Mouse (Mus musculus): ENCODE measurements at regions not wholly inside any gene's neighbourhood (a gene's known extent, or its start where the extent isn't known, plus 50 kb on each side); places are given as distances from the start of the nearest gene placed in this dataset.

- H3K9me3 ChIP-seq (ENCODE audit: control insufficient read depth, low read length): no peaks in the 10 kb centered on the region
- H3K36me3 ChIP-seq (ENCODE audit: control insufficient read depth, insufficient read depth, low read length): no peaks in the 10 kb centered on the region
- H3K9ac ChIP-seq (replicated peaks; ENCODE audit: low read depth, low read length): no peak overlapping the region
- no peak for ATAC-seq (ENCODE audit: low read depth)
- no peak overlapping the region for H3K4me2 ChIP-seq (ENCODE audit: low read depth, low read length)
- whole genome bisulfite sequencing: 70% methylated on average over 10 of the region's 10 CpGs
- no peak overlapping the region for H3K4me3 ChIP-seq (ENCODE audit: low read depth, low read length)
- no peaks in the 10 kb centered on the region for H3K27me3 ChIP-seq (ENCODE audit: control insufficient read depth, insufficient read depth, low read length)
- H3K27ac ChIP-seq (ENCODE audit: low read depth, low read length): no peak overlapping the region
- no peaks in the 10 kb centered on the region for H3K4me1 ChIP-seq (ENCODE audit: control insufficient read depth, insufficient read depth, low read length)
These were observed 83.3 kb upstream of the Smim23 start for GRCm38 (mm10) chr11:32907520-32908233.

GRCm38 (mm10) chr11:32903970-32904369 is 79.6 kb upstream of the Smim23 start:
- H3K4me2 ChIP-seq (ENCODE audit: low read depth, low read length): no peak overlapping the region
- H3K9me3 ChIP-seq (ENCODE audit: control insufficient read depth, low read length): no peaks in the 10 kb centered on the region
- H3K4me1 ChIP-seq (ENCODE audit: control insufficient read depth, insufficient read depth, low read length): no peaks in the 10 kb centered on the region
- no peaks in the 10 kb centered on the region for H3K36me3 ChIP-seq (ENCODE audit: control insufficient read depth, insufficient read depth, low read length)
- no peak overlapping the region for H3K27ac ChIP-seq (ENCODE audit: low read depth, low read length)
- H3K9ac ChIP-seq (replicated peaks; ENCODE audit: low read depth, low read length): no peak overlapping the region
- no peak for ATAC-seq (ENCODE audit: low read depth)
- H3K27me3 ChIP-seq (ENCODE audit: control insufficient read depth, insufficient read depth, low read length): no peaks in the 10 kb centered on the region
- H3K4me3 ChIP-seq (ENCODE audit: low read depth, low read length): no peak overlapping the region

GRCm38 (mm10) chr11:32903389-32903788 is 79.0 kb upstream of the Smim23 start:
- Histone ChIP-seq H3K27me3 (ENCODE audit: control insufficient read depth, insufficient read depth, low read length) (no peaks in the 10 kb centered on the region), H3K4me2 (ENCODE audit: low read depth, low read length) (no peak overlapping the region), H3K4me3 (ENCODE audit: low read depth, low read length) (no peak overlapping the region), H3K4me1 (ENCODE audit: control insufficient read depth, insufficient read depth, low read length) (no peaks in the 10 kb centered on the region), H3K9ac (replicated peaks; ENCODE audit: low read depth, low read length) (no peak overlapping the region), H3K9me3 (ENCODE audit: control insufficient read depth, low read length) (no peaks in the 10 kb centered on the region), H3K27ac (ENCODE audit: low read depth, low read length) (no peak overlapping the region), H3K36me3 (ENCODE audit: control insufficient read depth, insufficient read depth, low read length) (no peaks in the 10 kb centered on the region)
- WGBS: 80% methylated on average over 3 of the region's 3 CpGs
- no peak for ATAC-seq (ENCODE audit: low read depth)

GRCm38 (mm10) chr11:32902923-32903322 is 78.5 kb upstream of the Smim23 start:
- H3K4me3 ChIP-seq (ENCODE audit: low read depth, low read length): no peak overlapping the region
- no peak overlapping the region for H3K27ac ChIP-seq (ENCODE audit: low read depth, low read length)
- 61% methylated on average over 6 of the region's 10 CpGs for WGBS
- no peaks in the 10 kb centered on the region for H3K27me3 ChIP-seq (ENCODE audit: control insufficient read depth, insufficient read depth, low read length)
- no peaks in the 10 kb centered on the region for H3K36me3 ChIP-seq (ENCODE audit: control insufficient read depth, insufficient read depth, low read length)
- no peak for ATAC-seq (ENCODE audit: low read depth)
- no peaks in the 10 kb centered on the region for H3K4me1 ChIP-seq (ENCODE audit: control insufficient read depth, insufficient read depth, low read length)
- no peak overlapping the region for H3K4me2 ChIP-seq (ENCODE audit: low read depth, low read length)
- no peak overlapping the region for H3K9ac ChIP-seq (replicated peaks; ENCODE audit: low read depth, low read length)
- no peaks in the 10 kb centered on the region for H3K9me3 ChIP-seq (ENCODE audit: control insufficient read depth, low read length)

- Histone ChIP-seq H3K4me3 (ENCODE audit: low read depth, low read length) (no peak overlapping the region), H3K4me1 (ENCODE audit: control insufficient read depth, insufficient read depth, low read length) (no peaks in the 10 kb centered on the region), H3K27ac (ENCODE audit: low read depth, low read length) (no peak overlapping the region), H3K9me3 (ENCODE audit: control insufficient read depth, low read length) (no peaks in the 10 kb centered on the region), H3K9ac (replicated peaks; ENCODE audit: low read depth, low read length) (no peak overlapping the region), H3K27me3 (ENCODE audit: control insufficient read depth, insufficient read depth, low read length) (no peaks in the 10 kb centered on the region), H3K36me3 (ENCODE audit: control insufficient read depth, insufficient read depth, low read length) (no peaks in the 10 kb centered on the region), H3K4me2 (ENCODE audit: low read depth, low read length) (no peak overlapping the region)
- 77% methylated on average over 6 of the region's 6 CpGs for WGBS
- no peak for ATAC-seq (ENCODE audit: low read depth)
These were observed 76.0 kb upstream of the Smim23 start for GRCm38 (mm10) chr11:32900437-32900836.

- Histone ChIP-seq H3K9ac (replicated peaks; ENCODE audit: low read depth, low read length) (no peak overlapping the region), H3K36me3 (ENCODE audit: control insufficient read depth, insufficient read depth, low read length) (no peaks in the 10 kb centered on the region), H3K27me3 (ENCODE audit: control insufficient read depth, insufficient read depth, low read length) (no peaks in the 10 kb centered on the region), H3K9me3 (ENCODE audit: control insufficient read depth, low read length) (no peaks in the 10 kb centered on the region), H3K4me1 (ENCODE audit: control insufficient read depth, insufficient read depth, low read length) (no peaks in the 10 kb centered on the region), H3K27ac (ENCODE audit: low read depth, low read length) (no peak overlapping the region), H3K4me2 (ENCODE audit: low read depth, low read length) (no peak overlapping the region), H3K4me3 (ENCODE audit: low read depth, low read length) (no peak overlapping the region)
- WGBS: 69% methylated on average over 13 of the region's 13 CpGs
- ATAC-seq (ENCODE audit: low read depth): no peak
These were observed 75.3 kb upstream of the Smim23 start for GRCm38 (mm10) chr11:32899604-32900216.

- 90% methylated on average over 3 of the region's 3 CpGs for WGBS
- H3K4me1 ChIP-seq (ENCODE audit: control insufficient read depth, insufficient read depth, low read length): no peaks in the 10 kb centered on the region
- H3K27ac ChIP-seq (ENCODE audit: low read depth, low read length): no peak overlapping the region
- no peaks in the 10 kb centered on the region for H3K9me3 ChIP-seq (ENCODE audit: control insufficient read depth, low read length)
- no peak overlapping the region for H3K9ac ChIP-seq (replicated peaks; ENCODE audit: low read depth, low read length)
- no peak overlapping the region for H3K4me2 ChIP-seq (ENCODE audit: low read depth, low read length)
- ATAC-seq (ENCODE audit: low read depth): no peak
- H3K27me3 ChIP-seq (ENCODE audit: control insufficient read depth, insufficient read depth, low read length): no peaks in the 10 kb centered on the region
- no peaks in the 10 kb centered on the region for H3K36me3 ChIP-seq (ENCODE audit: control insufficient read depth, insufficient read depth, low read length)
- H3K4me3 ChIP-seq (ENCODE audit: low read depth, low read length): no peak overlapping the region
These were observed 71.0 kb upstream of the Smim23 start for GRCm38 (mm10) chr11:32895400-32895799.

- no peak for ATAC-seq (ENCODE audit: low read depth)
- no peak overlapping the region for H3K9ac ChIP-seq (replicated peaks; ENCODE audit: low read depth, low read length)
- 69% methylated on average over 11 of the region's 11 CpGs for WGBS
- 0 out of 2 replicates have a peak, but pooled peaks cover 4% of the 10 kb centered on the region for H3K4me1 ChIP-seq (ENCODE audit: control insufficient read depth, insufficient read depth, low read length)
- no peak overlapping the region for H3K4me3 ChIP-seq (ENCODE audit: low read depth, low read length)
- H3K9me3 ChIP-seq (ENCODE audit: control insufficient read depth, low read length): no peaks in the 10 kb centered on the region
- no peaks in the 10 kb centered on the region for H3K36me3 ChIP-seq (ENCODE audit: control insufficient read depth, insufficient read depth, low read length)
- no peak overlapping the region for H3K27ac ChIP-seq (ENCODE audit: low read depth, low read length)
- H3K27me3 ChIP-seq (ENCODE audit: control insufficient read depth, insufficient read depth, low read length): no peaks in the 10 kb centered on the region
- no peak overlapping the region for H3K4me2 ChIP-seq (ENCODE audit: low read depth, low read length)
These were observed 68.9 kb upstream of the Smim23 start for GRCm38 (mm10) chr11:32893146-32893903.

- no peak overlapping the region for H3K4me2 ChIP-seq (ENCODE audit: low read depth, low read length)
- no peak overlapping the region for H3K27ac ChIP-seq (ENCODE audit: low read depth, low read length)
- H3K4me1 ChIP-seq (ENCODE audit: control insufficient read depth, insufficient read depth, low read length): 0 out of 2 replicates have a peak, but pooled peaks cover 4% of the 10 kb centered on the region
- no peaks in the 10 kb centered on the region for H3K27me3 ChIP-seq (ENCODE audit: control insufficient read depth, insufficient read depth, low read length)
- no peaks in the 10 kb centered on the region for H3K9me3 ChIP-seq (ENCODE audit: control insufficient read depth, low read length)
- no peak overlapping the region for H3K4me3 ChIP-seq (ENCODE audit: low read depth, low read length)
- no peak for ATAC-seq (ENCODE audit: low read depth)
- no peaks in the 10 kb centered on the region for H3K36me3 ChIP-seq (ENCODE audit: control insufficient read depth, insufficient read depth, low read length)
- H3K9ac ChIP-seq (replicated peaks; ENCODE audit: low read depth, low read length): no peak overlapping the region
- 88% methylated on average over 5 of the region's 5 CpGs for WGBS
These were observed 68.1 kb upstream of the Smim23 start for GRCm38 (mm10) chr11:32892496-32892895.
